Mouse (Mus musculus) left cerebral cortex, postnatal 14 days (tissue): ENCODE results near the gene Gdi1. TPM values are rescaled to one million over a fixed set of nuclear protein-coding genes. Genes with fewer than 3 reads are reported as not detected.

Source experiments
- DNase-seq, 2 experiments: peaks; one replicate each; pipeline ENCODE4 v3.0.0; 2021 to 2022; ENCODE audit warnings: low spot score in 2 of 2, mixed read lengths in 1 of 2
- intact Hi-C: fragments of 180-260 bp; cut with DNase I; formaldehyde crosslinking; loops from one replicate; pipeline ENCODE4 v1.15.1; 2025
- long read RNA-seq, 2 experiments: library from polyadenylated mRNA; stranded (forward); transcript quantifications; one replicate each; pipeline ENCODE4 v2.0.0; 2021
- total RNA-seq, 2 experiments: library from RNA; stranded (reverse); gene quantifications; 2 replicates each; pipeline ENCODE4 v1.2.3; 2021

The Gdi1 gene
- 100 to 1,000 TPM; 663 to 673 TPM for total RNA-seq
- long read RNA-seq, experiment 1, transcript Gdi1-201 (11 exons, 2,666 nt) = major isoform, 717 of 889 reads
- long read RNA-seq, experiment 1, transcript Gdi1-205 (4 exons, 633 nt) = minor isoform, 22 of 889 reads
- long read RNA-seq, experiment 1, transcript Gdi1-208 (9 exons, 3,696 nt) = minor isoform, 11 of 889 reads
- long read RNA-seq, experiment 1, partial matches to known transcripts = 91 of 889 reads
- long read RNA-seq, experiment 1, other reads (novel, unspliced or antisense) = 44 of 889 reads
- long read RNA-seq, experiment 2, transcript Gdi1-201 (11 exons, 2,666 nt) = major isoform, 578 of 760 reads
- long read RNA-seq, experiment 2, transcript Gdi1-208 (9 exons, 3,696 nt) = minor isoform, 6 of 760 reads
- long read RNA-seq, experiment 2, transcript Gdi1-205 (4 exons, 633 nt) = minor isoform, 22 of 760 reads
- long read RNA-seq, experiment 2, partial matches to known transcripts = 52 of 760 reads
- long read RNA-seq, experiment 2, other reads (novel, unspliced or antisense) = 101 of 760 reads

- peak; percentile 64 to 71 for DNase-seq
- intact Hi-C loops = no loop called here
Observed at GRCm38 (mm10) chrX:74304867-74305700, at the start of gene Gdi1. TSS of gene Gdi1 (plus strand) at chrX:74304998.

GRCm38 (mm10) chrX:74257746-74258145, 47.1 kb upstream of the Gdi1 start:
- intact Hi-C loops = no loop called here

GRCm38 (mm10) chrX:74269736-74270061, 35.1 kb upstream of the Gdi1 start:
- intact Hi-C loops = no loop called here
- DNase-seq = peak in 1 of 2 experiments; percentile 43

More at GRCm38 (mm10) chrX:74257746-74258145, 47.1 kb upstream of the Gdi1 start:
- DNase-seq = no peak

GRCm38 (mm10) chrX:74270062-74270901, 34.5 kb upstream of the Gdi1 start, which contains the start of gene Rpl10:
TSS of gene Rpl10 (plus strand) at chrX:74270812.
- peak; percentile 91 to 96 for DNase-seq
- intact Hi-C loops = no loop called here

- DNase-seq = no peak
- intact Hi-C loops = no loop called here
Observed at GRCm38 (mm10) chrX:74270902-74271551, 33.8 kb upstream of the Gdi1 start.

- no peak for DNase-seq
- intact Hi-C loops = no loop called here
Observed at GRCm38 (mm10) chrX:74273422-74274322, 31.1 kb upstream of the Gdi1 start.

GRCm38 (mm10) chrX:74277916-74278315, 26.9 kb upstream of the Gdi1 start:
- intact Hi-C loops = no loop called here
- no peak for DNase-seq

GRCm38 (mm10) chrX:74281041-74281731, 23.6 kb upstream of the Gdi1 start:
- DNase-seq = no peak
- intact Hi-C loops = no loop called here

GRCm38 (mm10) chrX:74281732-74282394, 22.9 kb upstream of the Gdi1 start, which contains the start of the genes Taz and Dnase1l1:
TSS of gene Taz (plus strand) at chrX:74281912.
TSS of gene Dnase1l1 (minus strand) at chrX:74282337.
- intact Hi-C loops = no loop called here
- peak; percentile 28 to 61 for DNase-seq

GRCm38 (mm10) chrX:74282395-74283091, 22.3 kb upstream of the Gdi1 start:
- intact Hi-C loops = no loop called here
- peak; percentile 86 to 89 for DNase-seq

GRCm38 (mm10) chrX:74283092-74283437, 21.7 kb upstream of the Gdi1 start:
- intact Hi-C loops = no loop called here
- no peak for DNase-seq

- intact Hi-C loops = no loop called here
- DNase-seq = no peak
Observed at GRCm38 (mm10) chrX:74293431-74293830, 11.4 kb upstream of the Gdi1 start.

GRCm38 (mm10) chrX:74296538-74297448, 8.0 kb upstream of the Gdi1 start, which contains the start of gene Atp6ap1:
TSS of gene Atp6ap1 (plus strand) at chrX:74297097.
- peak; percentile 93 to 96 for DNase-seq
- intact Hi-C loops = no loop called here

GRCm38 (mm10) chrX:74298348-74298747, 6.5 kb upstream of the Gdi1 start:
- DNase-seq = no peak
- intact Hi-C loops = no loop called here

- no peak for DNase-seq
- intact Hi-C loops = no loop called here
Observed at GRCm38 (mm10) chrX:74299721-74300120, 5.1 kb upstream of the Gdi1 start.
